Comparison of ENCODE assay signal across 27 mouse cellular contexts in the genomic region with DNA sequence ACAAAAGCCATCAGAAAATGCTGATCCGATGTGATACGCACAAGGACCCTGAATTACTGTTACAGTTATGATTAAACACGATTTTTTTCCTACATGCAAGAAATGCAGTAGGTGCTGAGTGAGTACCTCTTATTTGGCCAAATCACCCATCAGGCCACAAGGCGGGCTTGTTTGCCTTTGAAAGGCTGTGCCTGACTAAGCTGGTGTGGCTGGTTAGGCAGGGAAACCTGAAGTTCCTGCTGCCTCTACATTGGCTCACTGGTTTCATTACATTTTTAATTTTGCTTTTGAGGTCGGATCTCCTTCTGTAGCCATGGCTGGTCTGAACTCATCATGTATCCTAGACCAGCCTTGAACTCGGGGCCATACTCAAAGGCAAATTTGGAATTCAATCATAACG.
DNase-seq lines count a peak whose midpoint lies in the region; ATAC-seq and TF ChIP-seq lines count a peak whose summit lies in the region.
"Had no signal": no experiment of that assay in that cellular context is flagged by ENCODE, and none has a peak within 500 bp of the region (broad histone marks: within the 10 kb centered on the region; RNA-seq: fewer than 3 reads in every experiment).

No protein-coding gene starts in this region.

- no peak for TF ChIP-seq CTCF in E14TG2a.4 (conservative IDR thresholded peaks at IDR 0.05; ENCODE audit: low read length)
- TF ChIP-seq CTCF in stomach, postnatal 0 days (IDR thresholded peaks at IDR 0.05; ENCODE audit: low read depth), result peak; percentile 28; the same call in 1 of the 2 replicates

- H3K9ac ChIP-seq in stomach, postnatal 0 days (ENCODE audit: low read length), result no peak overlapping the region
- H3K9ac ChIP-seq: embryonic facial prominence, embryonic 13.5 days; forebrain, embryonic 12.5 days; forebrain, embryonic 15.5 days; heart, embryonic 13.5 days; hindbrain, embryonic 14.5 days had no signal

- H3K36me3 ChIP-seq in E14TG2a.4 (ENCODE audit: insufficient read depth, low read length), result no peaks in the 10 kb centered on the region
- H3K36me3 ChIP-seq in stomach, postnatal 0 days (ENCODE audit: control insufficient read depth, insufficient read depth, low read length), result no peaks in the 10 kb centered on the region
- H3K36me3 ChIP-seq: embryonic facial prominence, embryonic 10.5 days; forebrain, embryonic 12.5 days; forebrain, embryonic 15.5 days had no signal

- no peak overlapping the region for H3K27ac ChIP-seq in stomach, postnatal 0 days (replicated peaks)
- H3K27ac ChIP-seq: embryonic facial prominence, embryonic 10.5 days; embryonic facial prominence, embryonic 13.5 days; forebrain, embryonic 12.5 days; forebrain, embryonic 15.5 days; heart, embryonic 13.5 days; hindbrain, embryonic 14.5 days had no signal

- peaks cover 49% of the 10 kb centered on the region for H3K4me1 ChIP-seq in E14TG2a.4 (replicated peaks; ENCODE audit: low read depth, low read length)
- H3K4me1 ChIP-seq in stomach, postnatal 0 days (replicated peaks; ENCODE audit: control insufficient read depth, insufficient read depth), result no peaks in the 10 kb centered on the region
- H3K4me1 ChIP-seq: embryonic facial prominence, embryonic 10.5 days; embryonic facial prominence, embryonic 13.5 days; forebrain, embryonic 12.5 days; forebrain, embryonic 15.5 days had no signal

- H3K27me3 ChIP-seq in E14TG2a.4 (ENCODE audit: insufficient read depth, low read length), result no peaks in the 10 kb centered on the region
- H3K27me3 ChIP-seq in stomach, postnatal 0 days (ENCODE audit: control insufficient read depth, insufficient read depth, low read length), result no peaks in the 10 kb centered on the region
- H3K27me3 ChIP-seq: CH12.LX; embryonic facial prominence, embryonic 13.5 days; forebrain, embryonic 12.5 days; forebrain, embryonic 15.5 days; heart, embryonic 13.5 days had no signal

- H3K9me3 ChIP-seq in E14TG2a.4 (ENCODE audit: low read length), result no peaks in the 10 kb centered on the region
- H3K9me3 ChIP-seq in stomach, postnatal 0 days (ENCODE audit: control insufficient read depth, low read length), result no peaks in the 10 kb centered on the region
- H3K9me3 ChIP-seq: embryonic facial prominence, embryonic 10.5 days; embryonic facial prominence, embryonic 13.5 days; forebrain, embryonic 12.5 days; forebrain, embryonic 15.5 days; heart, embryonic 13.5 days had no signal

- 0 out of 2 replicates have a peak overlapping the region, but pooled peaks have one; percentile 23 for H3K4me3 ChIP-seq in E14TG2a.4 (replicated peaks; ENCODE audit: low read length)
- H3K4me3 ChIP-seq in stomach, postnatal 0 days (ENCODE audit: low read depth, low read length), result no peak overlapping the region
- H3K4me3 ChIP-seq: embryonic facial prominence, embryonic 10.5 days; embryonic facial prominence, embryonic 13.5 days; erythroblast, embryonic 14.5 days; forebrain, embryonic 12.5 days; forebrain, embryonic 15.5 days; heart, embryonic 13.5 days had no signal

- peak; percentile 41; the same call in 1 of the 2 replicates for ATAC-seq in stomach, postnatal 0 days (ENCODE audit: low FRiP score, low TSS enrichment)
- ATAC-seq: forebrain, embryonic 15.5 days had no signal

- peak; percentile 30 to 64 for DNase-seq in urinary bladder, adult 18-20 months (ENCODE audit: low spot score in 2 of 2)
- no peak for DNase-seq in urinary bladder, adult 2 months (ENCODE audit: low spot score)
- DNase-seq in ES-CJ7 (ENCODE audit: low read depth, low spot score), result peak; percentile 19
- DNase-seq in stomach, postnatal 0 days (ENCODE audit: low spot score), result peak; percentile 43
- no peak for DNase-seq in cerebellum, postnatal 4 days (ENCODE audit: low spot score in 2 of 2)
- DNase-seq in right cerebral cortex, postnatal 25 days, result no peak
- DNase-seq: adrenal gland, adult 2 months; adrenal gland, postnatal 14 days; B cell, adult 2 months; cerebellum, adult 11 months; cerebellum, adult 2 months; cerebellum, adult 9-11 months; cerebellum, postnatal 25 days; embryo, embryonic 11 days; gastrocnemius, postnatal 25 days; heart, adult 18-20 months; heart, postnatal 14 days; heart, postnatal 4 days had no signal

- H3K4me2 ChIP-seq in stomach, postnatal 0 days (replicated peaks; ENCODE audit: low read depth), result no peak overlapping the region
- H3K4me2 ChIP-seq: embryonic facial prominence, embryonic 13.5 days; forebrain, embryonic 12.5 days; forebrain, embryonic 15.5 days; heart, embryonic 13.5 days; hindbrain, embryonic 14.5 days had no signal

- 67% methylated on average over 7 of the region's 7 CpGs for WGBS in stomach, postnatal 0 days

- no peak for TF ChIP-seq EP300 in stomach, postnatal 0 days (optimal IDR thresholded peaks at IDR 0.05)

Comparison
In these comparisons a context has a peak if more than half of its experiments do, and no peak if none do; other contexts are left out.
1. DNase-seq: peak in urinary bladder, adult 18-20 months (2 of 2), ES-CJ7 (single experiment) and stomach, postnatal 0 days (single experiment); none in urinary bladder, adult 2 months (single experiment), cerebellum, postnatal 4 days (0 of 2) and right cerebral cortex, postnatal 25 days (single experiment).